Mouse (Mus musculus) hindbrain, embryonic 11.5 days (tissue): ENCODE data around the gene Iars2. TPM values are rescaled to one million over a fixed set of nuclear protein-coding genes. Genes with fewer than 3 reads are reported as not detected.

ENCODE experiments used
- ATAC-seq: fragments of 200-750 bp; cut with Nextera tagmentation; 2 replicates; pipeline ENCODE4 v1.8.0; 2017; ENCODE audit warnings: mild to moderate bottlenecking, moderate TSS enrichment, moderate library complexity; ENCODE audit not compliant: low FRiP score
- DNase-seq: peaks from one replicate; pipeline ENCODE4 v3.0.0-alpha.2; 2015; ENCODE audit warnings: low spot score
- H3K27ac ChIP-seq: fragments of 300-500 bp; sonication (generic); 2 replicates; pipeline ENCODE4 v1.5.1; 2014; ENCODE audit warnings: mild to moderate bottlenecking, low read depth, low read length
- H3K27me3 ChIP-seq: fragments of 300-500 bp; sonication (generic); 2 replicates; pipeline ENCODE4 v1.6.1; 2014; ENCODE audit warnings: mild to moderate bottlenecking, low read length, moderate library complexity, mixed read lengths; ENCODE audit not compliant: control insufficient read depth, insufficient read depth
- H3K36me3 ChIP-seq: fragments of 300-500 bp; sonication (generic); 2 replicates; pipeline ENCODE4 v1.6.1; 2014; ENCODE audit warnings: mild to moderate bottlenecking, low read length, moderate library complexity, mixed read lengths; ENCODE audit not compliant: control insufficient read depth, insufficient read depth
- H3K4me1 ChIP-seq: fragments of 300-500 bp; sonication (generic); replicated peaks from 2 replicates; pipeline ENCODE4 v1.6.1; 2014; ENCODE audit warnings: low read length, mixed read lengths; ENCODE audit not compliant: control insufficient read depth, insufficient read depth
- H3K4me2 ChIP-seq: fragments of 300-500 bp; sonication (generic); replicated peaks from 2 replicates; pipeline ENCODE4 v1.6.1; 2014; ENCODE audit warnings: mild to moderate bottlenecking, low read depth, low read length
- H3K4me3 ChIP-seq: fragments of 300-500 bp; sonication (generic); 2 replicates; pipeline ENCODE4 v1.5.1; 2014; ENCODE audit warnings: low read depth, low read length
- H3K9ac ChIP-seq: fragments of 300-500 bp; sonication (generic); 2 replicates; pipeline ENCODE4 v1.6.1; 2014; ENCODE audit warnings: low read depth, low read length
- H3K9me3 ChIP-seq: fragments of 300-500 bp; sonication (generic); 2 replicates; pipeline ENCODE4 v1.6.1; 2016; ENCODE audit warnings: low read length; ENCODE audit not compliant: control insufficient read depth
- whole genome bisulfite sequencing: fragments of 180-500 bp; shearing (Covaris S2); extraction: QIAGEN DNeasy Blood & Tissue Kit; methylation state at CpG from one replicate; pipeline ENCODE4 v1.1.7; 2014; 5-methylcytosine and 5-hydroxymethylcytosine counted together
- polyA plus RNA-seq: library from polyadenylated mRNA; unstranded; fragments of >200 nt; fragmentation: Nextera tagmentation; extraction: Ambion mirVana; gene quantifications from 2 replicates; pipeline ENCODE4 v1.2.1, GENCODE M21; 2014

The Iars2 gene
- polyA plus RNA-seq, 1 experiment from 2014 or later: 19.2 TPM

DNA sequence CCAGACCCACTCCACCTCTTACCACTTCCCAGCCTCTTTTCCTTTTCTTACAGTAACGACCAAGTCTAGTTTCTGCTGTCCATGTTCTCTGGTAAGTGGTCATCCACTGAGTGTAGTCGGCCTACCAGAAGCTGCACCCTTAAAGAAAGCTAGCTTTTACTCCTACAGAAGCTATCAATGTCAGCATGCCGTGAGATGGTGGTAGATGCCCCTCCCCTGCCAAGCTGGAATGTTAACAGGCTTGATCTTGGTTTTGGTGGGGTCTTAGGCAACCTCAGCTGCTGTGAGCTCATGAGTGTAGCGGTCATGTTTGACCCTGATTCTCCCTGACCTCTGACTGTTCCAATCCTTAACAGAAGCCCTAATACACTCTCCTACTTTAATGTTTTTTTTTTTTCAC lies 29.0 kb upstream of the Iars2 start:
- no peaks in the 10 kb centered on the region for H3K9me3 ChIP-seq
- no peak overlapping the region for H3K27ac ChIP-seq
- H3K4me2 ChIP-seq: no peak overlapping the region
- no peak for ATAC-seq
- H3K4me3 ChIP-seq: no peak overlapping the region
- no peaks in the 10 kb centered on the region for H3K27me3 ChIP-seq
- H3K36me3 ChIP-seq: no peaks in the 10 kb centered on the region
- no peaks in the 10 kb centered on the region for H3K4me1 ChIP-seq
- H3K9ac ChIP-seq: no peak overlapping the region
- WGBS: 88% methylated on average over 4 of the region's 4 CpGs
- no peak for DNase-seq

GRCm38 (mm10) chr1:185356246-185356645 lies 27.1 kb upstream of the Iars2 start:
- no peak overlapping the region for H3K9ac ChIP-seq
- 96% methylated on average over 8 of the region's 8 CpGs for WGBS
- no peak overlapping the region for H3K4me2 ChIP-seq
- no peaks in the 10 kb centered on the region for H3K36me3 ChIP-seq
- H3K4me1 ChIP-seq: no peaks in the 10 kb centered on the region
- H3K27ac ChIP-seq: no peak overlapping the region
- no peaks in the 10 kb centered on the region for H3K9me3 ChIP-seq
- DNase-seq (no peak), ATAC-seq (no peak)
- H3K4me3 ChIP-seq: no peak overlapping the region
- no peaks in the 10 kb centered on the region for H3K27me3 ChIP-seq

DNA sequence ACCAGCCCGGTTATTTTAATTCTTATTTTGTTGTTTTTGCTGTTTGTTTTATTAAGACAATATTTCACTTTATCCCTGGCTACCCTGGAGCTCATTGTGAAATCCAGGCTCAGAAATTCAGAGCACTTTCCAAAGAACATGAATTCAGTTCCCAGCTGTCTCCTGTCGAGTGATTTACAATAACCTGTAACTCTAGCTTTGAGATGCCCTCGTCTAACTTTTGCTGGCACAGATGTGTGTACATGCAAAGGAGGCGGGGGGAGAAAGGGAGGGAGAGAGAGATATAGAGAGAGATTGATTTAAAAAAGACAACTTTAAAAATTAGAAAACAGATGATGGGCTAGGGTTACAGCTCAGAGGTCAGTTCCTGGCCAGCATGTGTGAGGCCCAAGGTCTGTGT lies 25.5 kb upstream of the Iars2 start:
- Histone ChIP-seq H3K4me3 (no peak overlapping the region), H3K4me2 (no peak overlapping the region), H3K27ac (no peak overlapping the region), H3K27me3 (no peaks in the 10 kb centered on the region), H3K9ac (no peak overlapping the region), H3K9me3 (no peaks in the 10 kb centered on the region), H3K36me3 (no peaks in the 10 kb centered on the region), H3K4me1 (no peaks in the 10 kb centered on the region)
- no peak for ATAC-seq
- no peak for DNase-seq
- WGBS: 85% methylated on average over 4 of the region's 4 CpGs

DNA sequence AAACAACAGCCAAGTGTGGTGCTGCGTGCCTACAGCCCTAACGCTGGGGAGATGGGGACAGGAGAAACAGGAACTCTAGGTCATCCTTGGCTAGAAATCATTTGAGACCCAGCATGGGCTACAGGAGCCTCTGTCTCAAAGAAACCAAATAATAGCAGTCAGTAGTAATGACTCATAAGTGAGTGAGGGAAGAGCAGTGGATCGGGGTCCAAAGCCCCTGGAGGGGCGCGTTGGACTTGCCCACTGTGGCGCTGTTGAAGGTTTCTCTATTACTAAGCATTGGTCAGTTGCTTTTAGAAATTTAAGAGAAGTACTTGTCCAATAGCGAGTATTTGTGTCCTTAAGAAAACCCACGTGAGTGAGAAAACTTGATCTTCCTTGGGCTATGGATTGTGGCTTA lies 24.2 kb upstream of the Iars2 start:
- 97% methylated on average over 8 of the region's 8 CpGs for WGBS
- H3K9me3 ChIP-seq: no peaks in the 10 kb centered on the region
- H3K27ac ChIP-seq: no peak overlapping the region
- ATAC-seq (no peak), DNase-seq (no peak)
- H3K4me2 ChIP-seq: no peak overlapping the region
- no peaks in the 10 kb centered on the region for H3K27me3 ChIP-seq
- no peak overlapping the region for H3K4me3 ChIP-seq
- no peaks in the 10 kb centered on the region for H3K4me1 ChIP-seq
- H3K9ac ChIP-seq: no peak overlapping the region
- no peaks in the 10 kb centered on the region for H3K36me3 ChIP-seq

- WGBS: 94% methylated on average over 12 of the region's 12 CpGs
Observed at GRCm38 (mm10) chr1:185352151-185352550, 23.0 kb upstream of the Iars2 start.

DNA sequence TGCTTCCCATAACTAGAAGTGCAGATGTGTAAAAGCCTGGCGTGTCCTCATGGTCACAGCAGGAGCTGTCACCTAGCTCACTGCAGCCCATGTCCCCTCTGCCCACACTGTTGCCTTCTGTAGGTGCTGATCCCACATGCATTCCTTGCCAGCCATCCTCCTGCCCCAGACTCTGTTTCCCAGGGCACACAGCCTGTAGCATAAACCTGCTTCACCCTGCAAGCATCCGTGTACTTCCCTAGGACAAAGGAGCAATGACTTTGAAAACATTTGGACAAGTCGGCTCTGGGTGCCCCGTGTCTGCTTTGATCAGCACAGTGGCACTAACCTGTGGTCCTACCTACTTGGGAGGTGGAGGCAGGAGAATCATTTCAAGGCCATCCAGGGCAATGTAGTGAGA lies 21.4 kb upstream of the Iars2 start:
- DNase-seq (no peak), ATAC-seq (no peak)
- Histone ChIP-seq H3K9ac (no peak overlapping the region), H3K4me2 (no peak overlapping the region), H3K4me1 (no peaks in the 10 kb centered on the region), H3K27me3 (no peaks in the 10 kb centered on the region), H3K9me3 (no peaks in the 10 kb centered on the region), H3K36me3 (no peaks in the 10 kb centered on the region), H3K4me3 (no peak overlapping the region), H3K27ac (no peak overlapping the region)
- 90% methylated on average over 4 of the region's 4 CpGs for WGBS

More at GRCm38 (mm10) chr1:185352151-185352550, 23.0 kb upstream of the Iars2 start:
- H3K4me2 ChIP-seq: no peak overlapping the region
- H3K27me3 ChIP-seq: no peaks in the 10 kb centered on the region
- H3K4me3 ChIP-seq: no peak overlapping the region
- no peak overlapping the region for H3K9ac ChIP-seq
- no peaks in the 10 kb centered on the region for H3K9me3 ChIP-seq
- ATAC-seq: no peak
- no peak overlapping the region for H3K27ac ChIP-seq
- no peaks in the 10 kb centered on the region for H3K4me1 ChIP-seq
- no peak for DNase-seq
- H3K36me3 ChIP-seq: no peaks in the 10 kb centered on the region

- DNase-seq (no peak), ATAC-seq (no peak)
- Histone ChIP-seq H3K36me3 (no peaks in the 10 kb centered on the region), H3K9me3 (no peaks in the 10 kb centered on the region), H3K27me3 (no peaks in the 10 kb centered on the region), H3K4me3 (no peak overlapping the region), H3K4me2 (no peak overlapping the region), H3K9ac (no peak overlapping the region), H3K27ac (no peak overlapping the region), H3K4me1 (no peaks in the 10 kb centered on the region)
- 94% methylated on average over 14 of the region's 14 CpGs for WGBS
Observed at GRCm38 (mm10) chr1:185349741-185350140, 20.5 kb upstream of the Iars2 start.

GRCm38 (mm10) chr1:185346188-185346587 lies 17.0 kb upstream of the Iars2 start:
- Histone ChIP-seq H3K4me2 (no peak overlapping the region), H3K27me3 (no peaks in the 10 kb centered on the region), H3K9me3 (no peaks in the 10 kb centered on the region), H3K9ac (no peak overlapping the region), H3K4me1 (no peaks in the 10 kb centered on the region), H3K27ac (no peak overlapping the region), H3K36me3 (peaks cover 3% of the 10 kb centered on the region; the same call in 1 of the 2 replicates), H3K4me3 (no peak overlapping the region)
- no peak for ATAC-seq
- 76% methylated on average over 10 of the region's 10 CpGs for WGBS
- DNase-seq: peak; percentile 5

DNA sequence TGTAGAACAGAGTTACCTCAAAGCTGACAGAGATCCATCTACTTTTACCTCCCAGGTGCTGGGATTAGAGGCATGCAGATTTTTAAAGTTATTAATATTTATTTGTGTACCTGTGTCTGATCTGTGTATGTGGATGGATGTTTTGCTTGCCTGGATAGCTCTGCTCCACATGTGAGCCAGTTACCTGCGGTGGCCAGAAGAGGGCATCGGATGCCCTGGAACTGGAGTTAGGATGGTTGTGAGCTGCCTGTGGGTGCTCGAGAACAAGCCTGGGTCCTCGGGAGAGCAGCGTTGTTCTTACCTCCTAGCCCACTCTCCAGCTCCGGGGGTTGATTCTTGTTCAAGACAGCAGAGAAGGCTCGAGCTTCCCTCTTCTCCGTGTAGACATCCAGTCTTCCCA lies 14.2 kb upstream of the Iars2 start:
- H3K9me3 ChIP-seq: no peaks in the 10 kb centered on the region
- H3K4me3 ChIP-seq: no peak overlapping the region
- H3K4me2 ChIP-seq: no peak overlapping the region
- peaks cover 6% of the 10 kb centered on the region; the same call in 1 of the 2 replicates for H3K36me3 ChIP-seq
- no peak overlapping the region for H3K9ac ChIP-seq
- no peak for ATAC-seq
- no peaks in the 10 kb centered on the region for H3K27me3 ChIP-seq
- H3K4me1 ChIP-seq: no peaks in the 10 kb centered on the region
- no peak overlapping the region for H3K27ac ChIP-seq
- WGBS: 81% methylated on average over 8 of the region's 8 CpGs
- DNase-seq: no peak
